Mouse (Mus musculus) forebrain, embryonic 14.5 days (tissue): ENCODE measurements around the gene Cbfb. TPM values are rescaled to one million over a fixed set of nuclear protein-coding genes. Genes with fewer than 3 reads are reported as not detected.

Source experiments
- ATAC-seq: fragments of 200-750 bp; cut with Nextera tagmentation; 2 replicates; pipeline ENCODE4 v1.8.0; 2017; ENCODE audit warnings: mild to moderate bottlenecking, moderate library complexity
- DNase-seq: peaks from one replicate; pipeline ENCODE4 v3.0.0-alpha.2; 2015; ENCODE audit warnings: low spot score
- H3K27ac ChIP-seq: fragments of 300-500 bp; sonication (generic); 2 replicates; pipeline ENCODE4 v1.5.1; 2014; ENCODE audit warnings: low read depth, mild to moderate bottlenecking, control low read depth, low read length, moderate library complexity
- H3K27me3 ChIP-seq: fragments of 300-500 bp; sonication (generic); replicated peaks from 2 replicates; pipeline ENCODE4 v1.6.1; 2014; ENCODE audit warnings: low read length, control low read depth, mixed read lengths; ENCODE audit not compliant: control insufficient read depth, insufficient read depth
- H3K36me3 ChIP-seq: fragments of 300-500 bp; sonication (generic); 2 replicates; pipeline ENCODE4 v1.6.1; 2014; ENCODE audit warnings: low read length, control low read depth; ENCODE audit not compliant: control insufficient read depth, insufficient read depth
- H3K4me1 ChIP-seq: fragments of 300-500 bp; sonication (generic); 2 replicates; pipeline ENCODE4 v1.6.1; 2014; ENCODE audit warnings: antibody characterized with exemption, low read length, control low read depth; ENCODE audit not compliant: control insufficient read depth, insufficient read depth
- H3K4me2 ChIP-seq: fragments of 300-500 bp; sonication (generic); 2 replicates; pipeline ENCODE4 v1.6.1; 2014; ENCODE audit warnings: mild to moderate bottlenecking, control low read depth, low read length
- H3K4me3 ChIP-seq: fragments of 300-500 bp; sonication (generic); 2 replicates; pipeline ENCODE4 v1.5.1; 2014; ENCODE audit warnings: low read depth, low read length, control low read depth
- H3K9ac ChIP-seq: fragments of 300-500 bp; sonication (generic); 2 replicates; pipeline ENCODE4 v1.6.1; 2014; ENCODE audit warnings: mild to moderate bottlenecking, low read length, control low read depth, moderate library complexity
- H3K9me3 ChIP-seq: fragments of 300-500 bp; sonication (generic); replicated peaks from 2 replicates; pipeline ENCODE4 v1.6.1; 2016; ENCODE audit warnings: low read length, control low read depth, mixed read lengths; ENCODE audit not compliant: control insufficient read depth
- WGBS: fragments of 180-500 bp; shearing (Covaris S2); extraction: QIAGEN DNeasy Blood & Tissue Kit; methylation state at CpG from one replicate; pipeline ENCODE4 v1.1.7; 2014; 5-methylcytosine and 5-hydroxymethylcytosine counted together
- polyA plus RNA-seq: library from polyadenylated mRNA; unstranded; fragments of >200 nt; fragmentation: Nextera tagmentation; extraction: Ambion mirVana; gene quantifications from 2 replicates; pipeline ENCODE4 v1.2.1, GENCODE M21; 2014

Cbfb gene
- 34.5 and 39.5 TPM in 2 replicates for polyA plus RNA-seq

- Histone ChIP-seq H3K36me3 (peaks cover 9% of the 10 kb centered on the region; the same call in 1 of the 2 replicates), H3K27ac (peak within 1 kb of the TSS; percentile 91), H3K4me2 (peak within 1 kb of the TSS; percentile 57), H3K9ac (peak within 1 kb of the TSS; percentile 93), H3K27me3 (no peaks in the 10 kb centered on the region), H3K9me3 (no peaks in the 10 kb centered on the region), H3K4me3 (peak within 1 kb of the TSS; percentile 90), H3K4me1 (peaks cover 2% of the 10 kb centered on the region; the same call in 1 of the 2 replicates)
- DNase-seq (peak; percentile 97), ATAC-seq (peak; percentile 96)
- under 1% methylated on average over 60 of the region's 86 CpGs for WGBS
Measured at GRCm38 (mm10) chr8:105170381-105171115, at the start of gene Cbfb. Cbfb (plus strand) TSS chr8:105170674.

DNA sequence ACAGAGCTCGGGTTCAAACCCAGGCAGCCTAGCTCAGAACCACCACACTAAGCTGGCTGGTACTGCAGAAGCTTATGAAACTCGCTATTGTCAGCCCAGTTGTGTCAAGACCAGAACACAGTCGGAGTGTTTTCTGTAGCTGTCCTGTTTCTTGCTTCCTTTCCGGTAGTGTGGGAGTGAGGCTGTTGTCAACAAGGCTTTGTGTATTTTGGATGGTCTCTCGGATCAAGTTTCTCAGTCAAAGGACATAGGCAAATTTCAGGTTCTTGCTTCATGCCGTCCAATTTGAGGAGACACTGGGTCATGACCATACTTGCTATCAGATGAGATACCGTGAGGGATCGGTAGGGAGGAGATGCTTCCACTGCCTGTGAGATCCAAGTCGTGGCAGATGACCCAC lies 40.6 kb upstream of the Cbfb start:
- Histone ChIP-seq H3K9ac (no peak overlapping the region), H3K4me2 (no peak overlapping the region), H3K27ac (no peak overlapping the region), H3K9me3 (no peaks in the 10 kb centered on the region), H3K27me3 (no peaks in the 10 kb centered on the region), H3K36me3 (no peaks in the 10 kb centered on the region), H3K4me3 (no peak overlapping the region), H3K4me1 (no peaks in the 10 kb centered on the region)
- no peak for DNase-seq
- ATAC-seq: no peak
- 87% methylated on average over 9 of the region's 9 CpGs for WGBS

GRCm38 (mm10) chr8:105131509-105131908 lies 39.0 kb upstream of the Cbfb start, which contains the start of gene Ces4a:
Ces4a (plus strand) TSS chr8:105131800.
- Histone ChIP-seq H3K9me3 (no peaks in the 10 kb centered on the region), H3K4me2 (no peak within 1 kb of the TSS), H3K27ac (no peak within 1 kb of the TSS), H3K4me1 (no peaks in the 10 kb centered on the region), H3K9ac (no peak within 1 kb of the TSS), H3K27me3 (no peaks in the 10 kb centered on the region), H3K36me3 (no peaks in the 10 kb centered on the region), H3K4me3 (no peak within 1 kb of the TSS)
- 90% methylated on average over 5 of the region's 5 CpGs for WGBS
- ATAC-seq: no peak
- DNase-seq: no peak

GRCm38 (mm10) chr8:105138423-105138822 lies 32.1 kb upstream of the Cbfb start:
- Histone ChIP-seq H3K9ac (no peak overlapping the region), H3K4me2 (no peak overlapping the region), H3K36me3 (no peaks in the 10 kb centered on the region), H3K4me3 (no peak overlapping the region), H3K27me3 (no peaks in the 10 kb centered on the region), H3K4me1 (no peaks in the 10 kb centered on the region), H3K9me3 (no peaks in the 10 kb centered on the region), H3K27ac (no peak overlapping the region)
- no peak for ATAC-seq
- 27% methylated on average over 4 of the region's 4 CpGs for WGBS
- peak; percentile 63 for DNase-seq

DNA sequence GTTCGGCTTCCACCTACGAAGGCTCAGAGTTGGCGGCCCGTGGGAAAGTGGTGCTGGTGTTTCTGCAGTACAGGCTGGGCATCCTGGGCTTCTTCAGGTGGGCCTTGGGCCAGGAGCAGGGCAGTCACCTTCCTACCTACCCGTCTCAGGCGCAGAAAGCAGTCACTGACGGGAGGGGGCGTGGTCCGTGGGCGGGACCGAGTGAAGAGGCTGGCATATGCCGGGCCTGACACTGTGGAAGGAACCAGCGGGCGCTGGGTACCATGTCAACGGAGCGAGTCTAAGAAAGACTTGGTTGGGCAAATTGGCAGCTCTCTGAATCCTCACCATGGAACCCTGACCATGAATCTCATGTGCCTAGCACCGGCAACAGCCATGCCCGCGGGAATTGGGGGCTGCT lies 28.1 kb upstream of the Cbfb start:
- Histone ChIP-seq H3K4me1 (no peaks in the 10 kb centered on the region), H3K4me3 (no peak overlapping the region), H3K9ac (no peak overlapping the region), H3K9me3 (no peaks in the 10 kb centered on the region), H3K27ac (no peak overlapping the region), H3K4me2 (no peak overlapping the region), H3K27me3 (no peaks in the 10 kb centered on the region), H3K36me3 (no peaks in the 10 kb centered on the region)
- DNase-seq (no peak), ATAC-seq (no peak)
- WGBS: 44% methylated on average over 19 of the region's 19 CpGs

- H3K36me3 ChIP-seq: no peaks in the 10 kb centered on the region
- no peak overlapping the region for H3K4me2 ChIP-seq
- ATAC-seq (no peak), DNase-seq (no peak)
- no peaks in the 10 kb centered on the region for H3K27me3 ChIP-seq
- H3K27ac ChIP-seq: no peak overlapping the region
- H3K9ac ChIP-seq: no peak overlapping the region
- H3K4me1 ChIP-seq: peaks cover 8% of the 10 kb centered on the region; the same call in 1 of the 2 replicates
- no peaks in the 10 kb centered on the region for H3K9me3 ChIP-seq
- H3K4me3 ChIP-seq: no peak overlapping the region
- WGBS: 71% methylated on average over 4 of the region's 4 CpGs
Measured at GRCm38 (mm10) chr8:105151654-105152053, 18.8 kb upstream of the Cbfb start.

- Histone ChIP-seq H3K36me3 (no peaks in the 10 kb centered on the region), H3K4me2 (peak overlapping the region; percentile 58), H3K4me3 (peak overlapping the region; percentile 26), H3K27ac (peak overlapping the region; percentile 63; the same call in 1 of the 2 replicates), H3K27me3 (no peaks in the 10 kb centered on the region), H3K9ac (peak overlapping the region; percentile 46), H3K9me3 (no peaks in the 10 kb centered on the region), H3K4me1 (peaks cover 8% of the 10 kb centered on the region; the same call in 1 of the 2 replicates)
- 1% methylated on average over 27 of the region's 27 CpGs for WGBS
- ATAC-seq (peak; percentile 89), DNase-seq (peak; percentile 93)
Measured at GRCm38 (mm10) chr8:105152623-105153398, 17.7 kb upstream of the Cbfb start.

DNA sequence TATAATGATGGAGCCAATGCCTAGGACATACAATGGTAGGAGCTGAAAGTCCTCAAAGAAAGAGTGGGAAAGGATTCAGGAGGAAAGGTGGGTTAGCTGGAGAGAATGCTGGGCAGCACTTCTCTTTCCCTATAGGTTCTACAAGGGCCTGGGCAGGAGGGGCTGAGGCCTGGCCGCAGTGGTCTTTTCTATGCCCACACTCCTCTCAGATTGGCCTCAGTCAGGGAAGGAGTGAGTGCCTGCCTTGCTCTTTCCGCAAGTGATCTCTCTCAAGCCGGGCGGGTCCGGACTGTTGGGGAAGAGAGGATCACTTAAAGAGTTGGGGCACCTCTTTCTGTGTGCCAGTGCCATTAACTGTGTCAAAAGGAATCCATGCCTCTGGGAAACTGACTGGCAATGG lies 16.2 kb upstream of the Cbfb start:
- Histone ChIP-seq H3K27ac (no peak overlapping the region), H3K36me3 (no peaks in the 10 kb centered on the region), H3K9ac (no peak overlapping the region), H3K4me2 (no peak overlapping the region), H3K4me3 (no peak overlapping the region), H3K9me3 (no peaks in the 10 kb centered on the region), H3K27me3 (no peaks in the 10 kb centered on the region), H3K4me1 (peaks cover 8% of the 10 kb centered on the region; the same call in 1 of the 2 replicates)
- ATAC-seq (no peak), DNase-seq (no peak)
- 89% methylated on average over 5 of the region's 5 CpGs for WGBS
